Mouse (Mus musculus): ENCODE results near the gene Igflr1.

GRCm38 (mm10) chr7:30526399-30526798 is 38.8 kb upstream of the Igflr1 start:
- TF ChIP-seq GATA1 (IDR thresholded peaks at IDR 0.05; ENCODE audit: borderline replicate concordance, low read length): no peak
- no peak for TF ChIP-seq FLI1 (IDR thresholded peaks at IDR 0.05; ENCODE audit: low read length)

All from megakaryocyte, embryonic 14.5 days (primary cell).